8 mouse cellular contexts compared by ENCODE assay signal in genomic region chr12:112829244-112829864, GRCm38 (mm10). TPM values are rescaled to one million over a fixed set of nuclear protein-coding genes. Genes with fewer than 3 reads are reported as not detected.
A peak's percentile ranks its signal among the peaks of the same experiment; 100 is the strongest.
DNase-seq lines count a peak whose midpoint lies in the region; ATAC-seq lines count a peak whose summit lies in the region.

Gene Cdca4 (minus strand): TSS chr12:112829423.

- peak; percentile 80 for ATAC-seq in common myeloid progenitor, adult 5-6 weeks (replicated peaks; ENCODE audit: low read depth, poor library complexity, severe bottlenecking)

- no peaks in the 10 kb centered on the region for H3K9me3 ChIP-seq in megakaryocyte, embryonic 14.5 days

- peak; percentile 99 for DNase-seq in ZHBTc4 (ENCODE audit: low read depth, low spot score)
- peak; percentile 95 to 97 for DNase-seq in gastrocnemius, adult 8-10 months (ENCODE audit: low spot score in 2 of 2)
- peak; percentile 71 for DNase-seq in hindlimb bud, embryonic 11.5 days (ENCODE audit: extremely low spot score, low read depth, low spot score)
- DNase-seq in left cerebral cortex, adult 8-10 months (ENCODE audit: low spot score in 2 of 2) = peak; percentile 90 to 96
- DNase-seq in right cerebral cortex, postnatal 10 days (ENCODE audit: low spot score in 2 of 2) = peak; percentile 98 to 99
- peak; percentile 97 for DNase-seq in urinary bladder, postnatal 25 days (ENCODE audit: low spot score)

- peaks cover 39% of the 10 kb centered on the region for H3K36me3 ChIP-seq in megakaryocyte, embryonic 14.5 days (replicated peaks; ENCODE audit: low read length)

- no peaks in the 10 kb centered on the region for H3K27me3 ChIP-seq in megakaryocyte, embryonic 14.5 days (replicated peaks)

- H3K4me3 ChIP-seq in megakaryocyte, embryonic 14.5 days (replicated peaks) = peak within 1 kb of the TSS; percentile 98

- peaks cover 62% of the 10 kb centered on the region for H3K4me1 ChIP-seq in megakaryocyte, embryonic 14.5 days

RNA-seq across cellular contexts. Expression of gene Cdca4, which starts in this region (rescaled TPM):
- 59.4 and 64.7 TPM in 2 replicates for total RNA-seq in common myeloid progenitor, adult 5-6 weeks (2017)
- total RNA-seq in gastrocnemius, adult 8-10 months (2022) = 1 to 10 TPM; 1.9 to 2.8 (median 2.5) TPM
- total RNA-seq in left cerebral cortex, adult 8-10 months (2022) = 10 to 100 TPM in 3 of 4 experiments, 1 to 10 TPM in 1; 9.5 to 12.3 (median 10.2) TPM
- 3.2 and 11.7 TPM in 2 replicates for polyA plus RNA-seq in megakaryocyte, embryonic 14.5 days (2012; ENCODE audit: insufficient read depth, low replicate concordance)

Comparison
In these comparisons a context has a peak if more than half of its experiments do, and no peak if none do; other contexts are left out.
1. Peak in every context shown above with its lines: DNase-seq, ATAC-seq and H3K4me3 ChIP-seq.